Mouse (Mus musculus) liver, adult 2 months (tissue): ENCODE results near the gene Slc4a1ap.

Experiments
- CTCF ChIP-seq: fragments of 200-500 bp; IDR thresholded peaks from 2 replicates; pipeline ENCODE4 v1.5.1; 2011; ENCODE audit warnings: low read depth, low read length, control low read depth
- POLR2A ChIP-seq: fragments of 200-500 bp; IDR thresholded peaks from 2 replicates; pipeline ENCODE4 v1.6.1; 2011; ENCODE audit warnings: low read length, control low read depth; ENCODE audit not compliant: insufficient read depth; ENCODE audit errors: extremely low read depth

DNA sequence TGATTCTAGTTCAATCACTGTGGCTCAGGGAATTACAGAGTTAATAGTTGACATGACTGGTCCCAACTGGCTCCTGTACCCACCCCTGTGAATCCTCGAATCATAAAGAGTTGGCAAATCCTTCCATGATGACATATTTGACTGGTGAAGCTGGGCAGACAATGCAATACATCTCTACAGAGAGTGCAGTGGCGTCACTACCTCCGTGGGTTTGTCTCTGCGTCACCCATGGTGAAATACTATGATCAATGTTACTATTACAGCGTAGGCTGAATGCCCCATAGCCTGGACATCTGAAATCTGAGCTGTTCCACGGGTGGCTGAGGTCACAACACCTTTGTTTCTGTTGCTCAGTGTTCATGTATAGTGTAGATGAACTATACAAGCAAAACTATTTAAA lies 54.5 kb downstream of the Slc4a1ap start:
- TF ChIP-seq CTCF (no peak), POLR2A (no peak)
